Mouse (Mus musculus): ENCODE results near the gene Zfp213. TPM values are rescaled to one million over a fixed set of nuclear protein-coding genes. Genes with fewer than 3 reads are reported as not detected.
"Not testable (repeated sequence)": the region's sequence is repeated elsewhere in the genome, so short reads cannot be mapped to it uniquely, and the experiment has no call there.

Zfp213 gene
- polyA plus RNA-seq, 1 experiment from 2014 or later, result 21.7 TPM

DNA sequence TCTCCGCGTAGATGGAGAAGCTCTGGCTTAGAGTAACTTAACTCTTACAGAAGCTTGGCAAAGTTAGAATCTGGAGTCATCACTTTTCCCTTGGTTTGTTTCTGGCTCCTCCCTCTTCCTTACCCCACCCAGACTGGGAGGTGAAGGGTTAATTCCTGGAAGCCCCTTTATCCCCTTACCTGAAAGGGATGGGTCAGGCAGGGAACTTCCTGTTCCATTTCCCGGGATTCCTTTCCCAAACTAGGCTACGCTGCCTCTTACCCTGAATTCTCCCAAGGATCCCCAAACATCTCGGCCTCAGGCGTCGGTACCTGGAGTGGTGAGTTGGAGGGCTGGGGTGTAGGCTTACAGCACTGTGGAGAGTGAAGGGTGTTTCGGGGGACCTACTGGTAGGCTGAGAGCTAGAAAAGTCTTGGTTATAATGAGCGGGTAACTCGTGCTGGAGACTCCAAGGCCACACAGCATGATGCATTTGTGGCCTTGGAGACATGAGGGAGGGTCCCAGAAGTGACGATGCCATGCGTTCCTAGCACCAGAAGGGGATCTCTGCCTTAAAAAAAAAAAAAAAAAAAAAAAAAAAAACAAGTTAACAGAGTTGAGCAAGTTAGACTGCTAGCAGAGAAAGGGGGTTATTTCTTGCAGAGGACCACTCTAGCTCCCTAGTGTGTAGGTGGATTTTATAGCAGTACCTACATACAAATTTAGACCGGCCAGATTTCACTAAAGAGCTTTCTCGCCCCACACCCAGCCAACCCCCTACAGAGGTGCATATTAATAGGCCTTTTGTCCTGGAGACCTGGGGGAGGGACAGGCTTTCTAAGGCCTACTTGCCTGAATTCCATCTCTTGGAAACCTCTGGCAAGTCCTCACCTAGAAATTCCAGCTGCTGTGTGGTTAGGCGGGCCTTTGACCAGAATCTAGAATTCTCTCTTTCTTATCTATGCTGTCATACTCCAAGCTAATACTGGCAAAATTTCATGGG lies 36.9 kb upstream of the Zfp213 start, which contains the start of gene Zscan10:
Gene Zscan10 (plus strand): TSS at position 216 of the 982 bp plus-strand sequence.
- peaks cover 12% of the 10 kb centered on the region for H3K4me1 ChIP-seq (replicated peaks; ENCODE audit: control insufficient read depth, insufficient read depth, low read length)
- no peaks in the 10 kb centered on the region for H3K9me3 ChIP-seq (ENCODE audit: control insufficient read depth, low read length)
- no peaks in the 10 kb centered on the region for H3K36me3 ChIP-seq (ENCODE audit: control insufficient read depth, insufficient read depth, low read length)
- peak within 1 kb of the TSS; percentile 56; the same call in 1 of the 2 replicates for H3K4me3 ChIP-seq (ENCODE audit: low read length)
- peak within 1 kb of the TSS; percentile 86 for H3K4me2 ChIP-seq (ENCODE audit: low read depth, low read length)
- no peak for ATAC-seq (ENCODE audit: low read depth)
- peak within 1 kb of the TSS; percentile 96 for H3K27ac ChIP-seq (ENCODE audit: low read length)
- H3K9ac ChIP-seq (ENCODE audit: low read length), result peak within 1 kb of the TSS; percentile 70
- WGBS, result 55% methylated on average over 15 of the region's 15 CpGs
- H3K27me3 ChIP-seq (ENCODE audit: control insufficient read depth, insufficient read depth, low read depth, low read length), result no peaks in the 10 kb centered on the region

DNA sequence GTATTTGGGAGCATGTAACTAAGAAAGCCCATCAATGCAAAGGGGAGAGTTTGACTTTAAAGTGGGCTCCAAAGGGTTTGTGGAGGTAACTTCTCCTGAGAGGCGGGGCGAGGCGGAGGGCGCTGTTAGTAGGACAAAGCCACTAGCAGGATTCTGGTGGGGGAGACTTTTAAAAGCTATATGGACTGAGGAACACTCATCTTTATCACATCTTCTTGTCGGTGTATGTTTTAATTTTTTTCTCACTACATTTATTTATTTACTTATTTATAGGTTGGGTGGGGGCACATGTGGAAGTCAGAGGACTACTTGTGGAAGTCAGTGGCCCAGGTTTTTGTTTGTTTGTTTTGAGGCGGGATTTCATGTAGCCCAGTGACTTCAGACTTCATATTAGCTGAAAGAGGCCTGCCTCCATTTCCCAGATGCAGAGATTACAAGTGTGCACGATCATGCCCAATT lies 35.6 kb upstream of the Zfp213 start:
- H3K9me3 ChIP-seq (ENCODE audit: control insufficient read depth, low read length), result no peaks in the 10 kb centered on the region
- WGBS, result 29% methylated on average over 7 of the region's 7 CpGs
- peaks cover 12% of the 10 kb centered on the region for H3K4me1 ChIP-seq (replicated peaks; ENCODE audit: control insufficient read depth, insufficient read depth, low read length)
- peak; percentile 3; the same call in 1 of the 2 replicates for ATAC-seq (ENCODE audit: low read depth)
- H3K9ac ChIP-seq (ENCODE audit: low read length), result peak overlapping the region; percentile 70
- peak overlapping the region; percentile 86 for H3K4me2 ChIP-seq (ENCODE audit: low read depth, low read length)
- H3K4me3 ChIP-seq (ENCODE audit: low read length), result peak overlapping the region; percentile 56
- H3K27me3 ChIP-seq (ENCODE audit: control insufficient read depth, insufficient read depth, low read depth, low read length), result no peaks in the 10 kb centered on the region
- H3K27ac ChIP-seq (ENCODE audit: low read length), result peak overlapping the region; percentile 96
- H3K36me3 ChIP-seq (ENCODE audit: control insufficient read depth, insufficient read depth, low read length), result no peaks in the 10 kb centered on the region

DNA sequence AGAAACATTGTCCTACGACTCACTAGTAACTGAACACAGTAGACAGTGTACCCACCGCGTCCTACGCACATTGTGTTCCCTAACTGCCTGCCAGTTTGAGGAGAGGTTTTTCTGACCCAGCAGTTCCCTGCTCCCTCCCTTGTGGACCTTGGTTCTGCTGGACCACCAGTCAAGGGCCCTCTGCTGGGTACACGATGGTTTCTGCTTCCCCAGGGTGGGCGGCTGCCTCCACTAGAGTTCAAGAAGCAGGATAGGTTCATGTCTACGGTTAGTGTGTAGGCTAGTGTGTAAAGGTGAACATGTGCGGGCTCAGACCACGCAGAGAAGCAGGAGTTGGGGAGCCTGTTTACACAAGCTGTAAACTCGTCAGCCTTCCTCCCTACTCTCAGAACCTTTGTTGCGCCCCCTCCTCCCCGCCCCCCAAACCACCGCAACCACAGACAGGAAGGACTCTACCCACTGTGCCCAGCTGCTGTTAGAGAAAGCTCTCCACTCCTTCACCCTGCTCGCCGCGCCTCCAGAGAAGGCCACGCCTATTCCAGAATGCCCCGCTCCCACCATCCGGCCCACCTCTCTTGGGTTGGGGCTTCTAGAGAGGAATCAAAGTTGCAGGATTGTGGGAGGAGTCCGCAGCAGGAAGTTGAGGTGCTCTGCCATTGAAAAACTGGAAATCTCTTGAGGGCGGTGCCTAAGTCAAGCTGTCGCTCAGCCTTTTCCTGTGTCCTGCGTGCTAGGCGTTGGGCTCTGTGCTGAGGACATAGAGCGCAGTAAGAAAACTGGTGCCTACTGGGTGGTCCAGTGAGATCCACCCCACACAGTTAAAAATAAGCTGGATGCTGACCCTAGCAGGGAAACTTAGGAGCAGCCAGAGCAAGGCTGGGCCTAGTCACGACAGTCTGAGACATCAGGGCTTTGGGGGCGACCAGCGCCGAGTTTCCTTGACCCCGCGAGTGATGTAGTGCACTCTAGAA lies 34.8 kb upstream of the Zfp213 start, which contains the start of gene Zfp13:
Gene Zfp13 (minus strand): TSS at position 906 of the 971 bp plus-strand sequence.
- Histone ChIP-seq H3K4me2 (ENCODE audit: low read depth, low read length) (peak within 1 kb of the TSS; percentile 86), H3K4me1 (replicated peaks; ENCODE audit: control insufficient read depth, insufficient read depth, low read length) (peaks cover 12% of the 10 kb centered on the region)
- 5% methylated on average over 31 of the region's 31 CpGs for WGBS

DNA sequence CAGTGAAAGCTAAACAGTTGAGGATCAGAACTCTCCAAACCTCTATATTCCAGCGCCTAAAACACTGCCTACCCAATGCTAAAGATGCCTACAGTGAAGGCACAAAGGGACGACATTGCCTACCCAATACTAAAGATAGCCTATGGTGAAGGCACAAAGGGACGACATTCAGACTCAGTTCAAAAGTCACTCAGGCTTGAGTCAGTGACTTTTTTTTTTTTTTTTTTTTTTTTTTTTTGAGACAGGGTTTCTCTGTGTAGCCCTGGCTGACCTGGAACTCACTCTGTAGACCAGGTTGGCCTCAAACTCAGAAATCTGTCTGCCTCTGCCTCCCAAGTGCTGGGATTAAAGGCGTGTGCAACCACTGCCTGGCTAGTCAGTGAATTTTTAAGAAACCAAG lies 31.1 kb upstream of the Zfp213 start:
- not testable (repeated sequence) for H3K9me3 ChIP-seq (ENCODE audit: control insufficient read depth, low read length); H3K4me2 ChIP-seq (ENCODE audit: low read depth, low read length); H3K27me3 ChIP-seq (ENCODE audit: control insufficient read depth, insufficient read depth, low read depth, low read length); H3K36me3 ChIP-seq (ENCODE audit: control insufficient read depth, insufficient read depth, low read length); H3K27ac ChIP-seq (ENCODE audit: low read length); H3K9ac ChIP-seq (ENCODE audit: low read length); H3K4me1 ChIP-seq (replicated peaks; ENCODE audit: control insufficient read depth, insufficient read depth, low read length); H3K4me3 ChIP-seq (ENCODE audit: low read length); ATAC-seq (ENCODE audit: low read depth)
- 79% methylated on average over 4 of the region's 4 CpGs for WGBS

More for the DNA sequence above, 34.8 kb upstream of the Zfp213 start, which contains the start of gene Zfp13:
- no peaks in the 10 kb centered on the region for H3K27me3 ChIP-seq (ENCODE audit: control insufficient read depth, insufficient read depth, low read depth, low read length)
- H3K9ac ChIP-seq (ENCODE audit: low read length), result peak within 1 kb of the TSS; percentile 83
- H3K9me3 ChIP-seq (ENCODE audit: control insufficient read depth, low read length), result no peaks in the 10 kb centered on the region
- H3K27ac ChIP-seq (ENCODE audit: low read length), result peak within 1 kb of the TSS; percentile 96
- H3K36me3 ChIP-seq (ENCODE audit: control insufficient read depth, insufficient read depth, low read length), result no peaks in the 10 kb centered on the region
- peak within 1 kb of the TSS; percentile 56 for H3K4me3 ChIP-seq (ENCODE audit: low read length)
- peak; percentile 97 for ATAC-seq (ENCODE audit: low read depth)

DNA sequence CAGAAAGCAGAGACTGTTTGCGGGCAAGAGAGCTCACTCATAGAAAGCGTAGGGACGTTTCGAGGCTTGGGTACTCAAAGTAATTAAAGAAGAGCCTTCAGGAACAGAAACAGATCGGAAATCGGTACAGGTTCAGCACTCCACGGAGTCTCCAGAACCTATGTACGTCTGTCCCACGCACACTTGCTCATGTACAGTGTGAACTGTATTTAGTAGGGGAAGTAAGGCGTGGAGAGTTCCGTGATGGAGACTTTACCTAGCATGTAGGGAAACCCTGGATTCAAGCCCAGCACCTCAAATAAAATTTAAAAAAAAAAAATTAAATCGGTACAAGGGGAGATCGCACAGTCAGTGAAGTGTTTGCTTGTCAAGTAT lies 28.9 kb upstream of the Zfp213 start:
- WGBS, result 7% methylated on average over 13 of the region's 13 CpGs
- no peaks in the 10 kb centered on the region for H3K36me3 ChIP-seq (ENCODE audit: control insufficient read depth, insufficient read depth, low read length)
- no peaks in the 10 kb centered on the region for H3K9me3 ChIP-seq (ENCODE audit: control insufficient read depth, low read length)
- H3K4me1 ChIP-seq (replicated peaks; ENCODE audit: control insufficient read depth, insufficient read depth, low read length), result no peaks in the 10 kb centered on the region
- ATAC-seq (ENCODE audit: low read depth), result peak; percentile 46
- H3K27me3 ChIP-seq (ENCODE audit: control insufficient read depth, insufficient read depth, low read depth, low read length), result no peaks in the 10 kb centered on the region
- H3K4me2 ChIP-seq (ENCODE audit: low read depth, low read length), result peak overlapping the region; percentile 79
- peak overlapping the region; percentile 50 for H3K27ac ChIP-seq (ENCODE audit: low read length)
- H3K4me3 ChIP-seq (ENCODE audit: low read length), result peak overlapping the region; percentile 52
- H3K9ac ChIP-seq (ENCODE audit: low read length), result peak overlapping the region; percentile 63

DNA sequence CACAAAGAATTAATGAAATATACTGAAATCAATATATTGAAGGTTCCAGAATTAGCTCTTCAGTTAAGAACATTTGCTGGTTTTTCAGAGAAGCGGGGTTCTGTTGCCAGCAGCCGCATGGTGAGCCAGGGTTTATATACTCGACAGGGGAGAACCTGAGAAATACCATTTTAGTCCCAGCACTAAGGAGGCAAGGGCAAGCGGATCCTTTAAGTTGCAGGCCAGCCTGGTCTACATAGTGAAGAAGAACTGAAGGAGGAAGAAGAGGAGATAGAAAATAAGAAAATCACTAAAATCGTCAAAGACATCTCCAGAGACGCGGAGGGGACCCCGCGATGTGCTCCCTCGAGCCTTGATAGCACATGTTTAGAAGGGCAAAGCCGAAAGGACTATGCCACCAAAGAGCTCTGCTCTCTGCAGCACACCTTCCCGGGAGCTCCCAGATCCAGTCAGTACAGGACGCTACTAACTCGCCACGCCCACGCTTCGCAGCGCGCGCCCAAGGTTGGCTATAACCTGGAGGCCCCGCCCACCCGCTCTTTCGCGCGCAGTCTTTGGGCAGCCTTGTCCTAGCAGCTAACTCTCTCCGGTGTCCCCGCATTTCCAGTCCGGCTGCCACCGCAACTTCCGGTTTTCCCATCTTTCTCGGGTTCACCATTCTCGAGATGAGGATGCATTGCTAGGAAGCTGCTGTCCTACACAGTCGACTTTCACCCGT lies 28.3 kb upstream of the Zfp213 start:
- Histone ChIP-seq H3K4me2 (ENCODE audit: low read depth, low read length) (peak overlapping the region; percentile 79), H3K9ac (ENCODE audit: low read length) (peak overlapping the region; percentile 63), H3K4me1 (replicated peaks; ENCODE audit: control insufficient read depth, insufficient read depth, low read length) (no peaks in the 10 kb centered on the region), H3K4me3 (ENCODE audit: low read length) (peak overlapping the region; percentile 52), H3K27me3 (ENCODE audit: control insufficient read depth, insufficient read depth, low read depth, low read length) (no peaks in the 10 kb centered on the region), H3K9me3 (ENCODE audit: control insufficient read depth, low read length) (no peaks in the 10 kb centered on the region), H3K36me3 (ENCODE audit: control insufficient read depth, insufficient read depth, low read length) (no peaks in the 10 kb centered on the region), H3K27ac (ENCODE audit: low read length) (peak overlapping the region; percentile 50)
- peak; percentile 99 for ATAC-seq (ENCODE audit: low read depth)
- 6% methylated on average over 34 of the region's 34 CpGs for WGBS

DNA sequence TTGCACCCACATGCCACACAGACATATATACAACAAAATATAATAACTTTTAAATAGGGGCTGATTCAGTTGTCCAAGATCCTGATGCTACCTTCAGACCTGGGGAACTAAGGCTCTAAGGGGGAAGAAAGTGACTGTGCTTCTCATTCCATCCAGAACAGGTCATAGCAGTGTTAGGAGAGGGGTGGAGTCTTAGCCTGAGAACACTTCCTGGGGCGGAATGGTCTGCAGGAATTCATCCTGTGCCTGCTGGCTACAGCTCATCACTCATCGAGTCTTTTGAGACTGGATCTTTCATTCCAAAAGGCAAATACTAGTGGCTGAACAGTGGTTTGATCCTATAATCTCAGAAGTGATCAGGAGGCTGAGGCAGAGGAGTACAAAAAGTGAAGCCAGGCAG lies 23.2 kb upstream of the Zfp213 start:
- H3K27ac ChIP-seq (ENCODE audit: low read length), result no peak overlapping the region

DNA sequence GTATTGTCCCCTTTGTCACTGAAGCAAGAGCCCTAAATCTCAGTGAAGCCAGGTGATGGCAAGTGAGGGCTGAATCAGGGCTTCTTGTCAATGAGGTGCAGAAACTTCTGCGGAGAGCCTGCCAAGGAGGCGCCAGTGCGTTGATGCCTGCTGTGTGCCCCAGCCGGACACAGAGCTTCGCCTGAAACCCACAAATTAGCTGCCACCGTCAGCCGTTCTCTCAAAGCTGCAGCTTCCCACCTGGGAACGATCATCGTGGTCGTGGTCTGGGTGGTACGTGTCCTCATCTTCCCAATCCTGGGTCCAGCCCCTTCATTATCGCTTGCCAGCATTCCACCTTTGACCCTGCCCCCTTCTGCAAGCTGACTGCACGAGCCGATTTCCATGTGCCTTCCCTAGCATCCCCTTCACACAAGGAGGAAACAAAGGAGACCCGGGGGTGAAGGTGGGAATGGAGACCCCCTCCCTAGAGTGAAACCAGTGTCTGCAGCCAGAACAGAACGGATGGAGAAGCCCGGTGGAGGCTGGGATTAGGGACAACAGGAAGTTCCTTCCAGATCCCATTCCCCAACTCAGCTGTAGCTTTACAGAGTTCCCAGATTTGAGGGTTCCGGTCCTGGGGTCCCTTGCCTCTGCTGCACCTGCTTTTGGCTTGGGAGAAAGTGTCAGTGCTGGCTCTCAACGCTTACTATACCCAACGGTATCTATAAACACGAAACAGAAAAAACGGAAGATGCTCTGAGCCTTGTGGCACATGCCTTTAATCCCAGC lies 21.9 kb upstream of the Zfp213 start:
- peak; percentile 87 for ATAC-seq (ENCODE audit: low read depth)
- WGBS, result under 1% methylated on average over 22 of the region's 22 CpGs
- H3K4me2 ChIP-seq (ENCODE audit: low read depth, low read length), result peak overlapping the region; percentile 83

More for the DNA sequence above, 23.2 kb upstream of the Zfp213 start:
- ATAC-seq (ENCODE audit: low read depth), result no peak
- H3K4me1 ChIP-seq (replicated peaks; ENCODE audit: control insufficient read depth, insufficient read depth, low read length), result no peaks in the 10 kb centered on the region; the same call in 1 of the 2 replicates
- H3K4me2 ChIP-seq (ENCODE audit: low read depth, low read length), result no peak overlapping the region
- H3K36me3 ChIP-seq (ENCODE audit: control insufficient read depth, insufficient read depth, low read length), result 0 out of 2 replicates have a peak, but pooled peaks cover 2% of the 10 kb centered on the region
- H3K27me3 ChIP-seq (ENCODE audit: control insufficient read depth, insufficient read depth, low read depth, low read length), result no peaks in the 10 kb centered on the region
- H3K9ac ChIP-seq (ENCODE audit: low read length), result no peak overlapping the region
- H3K9me3 ChIP-seq (ENCODE audit: control insufficient read depth, low read length), result no peaks in the 10 kb centered on the region
- H3K4me3 ChIP-seq (ENCODE audit: low read length), result no peak overlapping the region
- WGBS, result 40% methylated on average over 2 of the region's 2 CpGs

More for the DNA sequence above, 21.9 kb upstream of the Zfp213 start:
- H3K4me3 ChIP-seq (ENCODE audit: low read length), result peak overlapping the region; percentile 79
- H3K4me1 ChIP-seq (replicated peaks; ENCODE audit: control insufficient read depth, insufficient read depth, low read length), result no peaks in the 10 kb centered on the region; the same call in 1 of the 2 replicates
- 0 out of 2 replicates have a peak overlapping the region, but pooled peaks have one; percentile 16 for H3K27ac ChIP-seq (ENCODE audit: low read length)
- peak overlapping the region; percentile 85 for H3K9ac ChIP-seq (ENCODE audit: low read length)
- H3K36me3 ChIP-seq (ENCODE audit: control insufficient read depth, insufficient read depth, low read length), result peaks cover 2% of the 10 kb centered on the region; the same call in 1 of the 2 replicates
- no peaks in the 10 kb centered on the region for H3K27me3 ChIP-seq (ENCODE audit: control insufficient read depth, insufficient read depth, low read depth, low read length)
- H3K9me3 ChIP-seq (ENCODE audit: control insufficient read depth, low read length), result no peaks in the 10 kb centered on the region
